Mouse (Mus musculus) lung, postnatal 25 days (tissue): ENCODE results near the gene Ndufb7.
"Not testable (repeated sequence)": the region's sequence is repeated elsewhere in the genome, so short reads cannot be mapped to it uniquely, and the experiment has no call there.

Experiments used
- DNase-seq: peaks from one replicate; pipeline ENCODE4 v3.0.0; 2022; ENCODE audit warnings: low spot score

Ndufb7 gene

GRCm38 (mm10) chr8:83576516-83576895, 10.0 kb downstream of the Ndufb7 start:
- DNase-seq = no peak

- DNase-seq = no peak
Observed at GRCm38 (mm10) chr8:83576921-83577320, 10.4 kb downstream of the Ndufb7 start.

GRCm38 (mm10) chr8:83577384-83577791, 10.9 kb downstream of the Ndufb7 start:
- no peak for DNase-seq

GRCm38 (mm10) chr8:83578131-83579055, 11.9 kb downstream of the Ndufb7 start:
- DNase-seq = no peak

GRCm38 (mm10) chr8:83579676-83580075, 13.2 kb downstream of the Ndufb7 start:
- no peak for DNase-seq

- no peak for DNase-seq
Observed at GRCm38 (mm10) chr8:83580826-83581225, 14.4 kb downstream of the Ndufb7 start.

- no peak for DNase-seq
Observed at GRCm38 (mm10) chr8:83582226-83582625, 15.8 kb downstream of the Ndufb7 start.

GRCm38 (mm10) chr8:83583236-83583635, 16.8 kb downstream of the Ndufb7 start:
- no peak for DNase-seq

GRCm38 (mm10) chr8:83584771-83585170, 18.3 kb downstream of the Ndufb7 start:
- DNase-seq = no peak

- no peak for DNase-seq
Observed at GRCm38 (mm10) chr8:83585333-83585732, 18.9 kb downstream of the Ndufb7 start.

- no peak for DNase-seq
Observed at GRCm38 (mm10) chr8:83587644-83588043, 21.2 kb downstream of the Ndufb7 start.

- no peak for DNase-seq
Observed at GRCm38 (mm10) chr8:83588886-83589285, 22.4 kb downstream of the Ndufb7 start.

GRCm38 (mm10) chr8:83590488-83591023, 24.1 kb downstream of the Ndufb7 start:
- DNase-seq = no peak

GRCm38 (mm10) chr8:83592682-83593081, 26.2 kb downstream of the Ndufb7 start:
- no peak for DNase-seq

- no peak for DNase-seq
Observed at GRCm38 (mm10) chr8:83593325-83594166, 27.1 kb downstream of the Ndufb7 start.

GRCm38 (mm10) chr8:83594167-83595049, 27.9 kb downstream of the Ndufb7 start:
- peak; percentile 98 for DNase-seq

- not testable (repeated sequence) for DNase-seq
Observed at GRCm38 (mm10) chr8:83595050-83595345, 28.5 kb downstream of the Ndufb7 start.

- DNase-seq = peak; percentile 35
Observed at GRCm38 (mm10) chr8:83596369-83596768, 29.9 kb downstream of the Ndufb7 start.

- DNase-seq = no peak
Observed at GRCm38 (mm10) chr8:83598146-83598545, 31.7 kb downstream of the Ndufb7 start.

GRCm38 (mm10) chr8:83599814-83600213, 33.3 kb downstream of the Ndufb7 start:
- no peak for DNase-seq

GRCm38 (mm10) chr8:83602650-83603029, 36.2 kb downstream of the Ndufb7 start:
- no peak for DNase-seq
